Mouse (Mus musculus) small intestine, adult 2 months (tissue): ENCODE data around the gene Disp2. TPM values are rescaled to one million over a fixed set of nuclear protein-coding genes. Genes with fewer than 3 reads are reported as not detected.

Source experiments
- H3K27ac ChIP-seq: fragments of 200-500 bp; 2 replicates; pipeline ENCODE4 v1.5.1; 2012; ENCODE audit warnings: low read depth, low read length, control low read depth, inconsistent platforms; ENCODE audit not compliant: insufficient read depth
- H3K27me3 ChIP-seq: fragments of 200-500 bp; 2 replicates; pipeline ENCODE4 v1.6.1; 2012; ENCODE audit warnings: mild to moderate bottlenecking, moderate library complexity, low read length, inconsistent platforms; ENCODE audit not compliant: control insufficient read depth, insufficient read depth
- H3K36me3 ChIP-seq: fragments of 200-500 bp; 2 replicates; pipeline ENCODE4 v1.6.1; 2012; ENCODE audit warnings: mild to moderate bottlenecking, low read length, control low read depth, inconsistent platforms; ENCODE audit not compliant: control insufficient read depth, insufficient read depth
- H3K4me1 ChIP-seq: fragments of 200-500 bp; 2 replicates; pipeline ENCODE4 v1.6.1; 2012; ENCODE audit warnings: low read length, inconsistent platforms, mixed read lengths; ENCODE audit not compliant: control insufficient read depth, insufficient read depth, insufficient read length
- H3K4me3 ChIP-seq: fragments of 200-500 bp; 2 replicates; pipeline ENCODE4 v1.5.1; 2012; ENCODE audit warnings: low read depth, mild to moderate bottlenecking, control low read depth, inconsistent platforms, low read length, moderate library complexity
- CTCF ChIP-seq: fragments of 200-500 bp; IDR thresholded peaks from 2 replicates; pipeline ENCODE4 v1.5.1; 2012; ENCODE audit warnings: low read depth, mild to moderate bottlenecking, control low read depth, inconsistent platforms, low read length, moderate library complexity, mixed read lengths; ENCODE audit not compliant: insufficient replicate concordance, insufficient read length; ENCODE audit errors: extremely low read depth
- POLR2A ChIP-seq: fragments of 200-500 bp; IDR thresholded peaks from 2 replicates; pipeline ENCODE4 v1.6.1; 2012; ENCODE audit warnings: low read depth, mild to moderate bottlenecking, control low read depth, inconsistent platforms, low read length, moderate library complexity
- WGBS: fragments of 180-500 bp; shearing (Covaris S2); methylation state at CpG from one replicate; pipeline ENCODE4 v1.1.7; 2018; 5-methylcytosine and 5-hydroxymethylcytosine counted together
- polyA plus RNA-seq: library from polyadenylated mRNA; depleted of rRNA; stranded (reverse); fragments of >200 nt; gene quantifications from 2 replicates; pipeline ENCODE4 v1.2.3, GENCODE M21; 2012

Disp2 gene
- polyA plus RNA-seq, 1 experiment, result 3.5 TPM

- TF ChIP-seq POLR2A (no peak), CTCF (peak; percentile 50; the same call in 1 of the 2 replicates)
- H3K27me3 ChIP-seq, result no peaks in the 10 kb centered on the region
- no peaks in the 10 kb centered on the region for H3K4me1 ChIP-seq
- H3K27ac ChIP-seq, result no peak overlapping the region
- H3K36me3 ChIP-seq, result no peaks in the 10 kb centered on the region
- 30% methylated on average over 8 of the region's 8 CpGs for WGBS
- H3K4me3 ChIP-seq, result no peak overlapping the region
These were observed 36.1 kb upstream of the Disp2 start for GRCm38 (mm10) chr2:118743261-118743943.

- 37% methylated on average over 7 of the region's 7 CpGs for WGBS
- no peak overlapping the region for H3K27ac ChIP-seq
- H3K36me3 ChIP-seq, result no peaks in the 10 kb centered on the region
- H3K27me3 ChIP-seq, result no peaks in the 10 kb centered on the region
- H3K4me1 ChIP-seq, result no peaks in the 10 kb centered on the region
- TF ChIP-seq CTCF (no peak), POLR2A (no peak)
- no peak overlapping the region for H3K4me3 ChIP-seq
These were observed 34.9 kb upstream of the Disp2 start for GRCm38 (mm10) chr2:118744621-118745020.

DNA sequence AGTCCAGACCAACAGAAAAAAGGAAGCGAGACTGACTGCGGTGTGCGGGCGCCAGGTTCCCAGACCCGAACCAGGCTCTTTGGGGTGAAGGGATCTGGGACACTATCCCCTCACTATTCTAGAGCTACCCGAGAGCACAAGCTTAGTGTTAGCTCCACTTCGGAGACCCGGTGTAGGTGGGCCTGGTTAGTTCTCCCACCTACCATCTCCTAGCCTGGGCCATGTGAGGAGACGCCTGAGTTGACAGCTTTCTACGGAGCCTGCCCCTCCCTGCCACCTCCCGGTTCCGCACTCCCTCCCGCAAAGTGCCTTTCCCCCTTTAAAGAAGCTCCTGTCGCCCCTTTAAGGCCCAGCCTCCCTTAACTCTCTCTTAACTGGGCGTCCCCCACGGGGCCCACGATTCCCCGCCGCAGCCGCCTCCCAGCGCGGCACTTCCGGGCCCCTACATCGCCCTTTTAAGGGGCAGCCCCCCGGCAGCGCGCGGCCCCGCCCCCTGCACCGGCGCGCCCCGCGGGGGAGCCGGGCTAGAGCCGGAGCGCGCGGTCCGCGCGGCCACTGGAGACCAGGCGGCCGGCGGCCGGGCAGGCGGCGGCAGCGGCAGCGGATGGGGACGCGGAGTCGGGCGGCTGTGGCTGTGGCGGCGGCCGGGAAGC lies 34.2 kb upstream of the Disp2 start, which contains the start of gene Inafm2:
Gene Inafm2 (plus strand): TSS at position 527 of the 653 bp plus-strand sequence.
- TF ChIP-seq POLR2A, result peak; percentile 75
- TF ChIP-seq CTCF, result no peak
- H3K4me3 ChIP-seq, result peak within 1 kb of the TSS; percentile 72
- H3K4me1 ChIP-seq, result no peaks in the 10 kb centered on the region
- H3K27me3 ChIP-seq, result no peaks in the 10 kb centered on the region
- H3K27ac ChIP-seq, result peak within 1 kb of the TSS; percentile 2; the same call in 1 of the 2 replicates
- H3K36me3 ChIP-seq, result no peaks in the 10 kb centered on the region
- 4% methylated on average over 57 of the region's 57 CpGs for WGBS

DNA sequence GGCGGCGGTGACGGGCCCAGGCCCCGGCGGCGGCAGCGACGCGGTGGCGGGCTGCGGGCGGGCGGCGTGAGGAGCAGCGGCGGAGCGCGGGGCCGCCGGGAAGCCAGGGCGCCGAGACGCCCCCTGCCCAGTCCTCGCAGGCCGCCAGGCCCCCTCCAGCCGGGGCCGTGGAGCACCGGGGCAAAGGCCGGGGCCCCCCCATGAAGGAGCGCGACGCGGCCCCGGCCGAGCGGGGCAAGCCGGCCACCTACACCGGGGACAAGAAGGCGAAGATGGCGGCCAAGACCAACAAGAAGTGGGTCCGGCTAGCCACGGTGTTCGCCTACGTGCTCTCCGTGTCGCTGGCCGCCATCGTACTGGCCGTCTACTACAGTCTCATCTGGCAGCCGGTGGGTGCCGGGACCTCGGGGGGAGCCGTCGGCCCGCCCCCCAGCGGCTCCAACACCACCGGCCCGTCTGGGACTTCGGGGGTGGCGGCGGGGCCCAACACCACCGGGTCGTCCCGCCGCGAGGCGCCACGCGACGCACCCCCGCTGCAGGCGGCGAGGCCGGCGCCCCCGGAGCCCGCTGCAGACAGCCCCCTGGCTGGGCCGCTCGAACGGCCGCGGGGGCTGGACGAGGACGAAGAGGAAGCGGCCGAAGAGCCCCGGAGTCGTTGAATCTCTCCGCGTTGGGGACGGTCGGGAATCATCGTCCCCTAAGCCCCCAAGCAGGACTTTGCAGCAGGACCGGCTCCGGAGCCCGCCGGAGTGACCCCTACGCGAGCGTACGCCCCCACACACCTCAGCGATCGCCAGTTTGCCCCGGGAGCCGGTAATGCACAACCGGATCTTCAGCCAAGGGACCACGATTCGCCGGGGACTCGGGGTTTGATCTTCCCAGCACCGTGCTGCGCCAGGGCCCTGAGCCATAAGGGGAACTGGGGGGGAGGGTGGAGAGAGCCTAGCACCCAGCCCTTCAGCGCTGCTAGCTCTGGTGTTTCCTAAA lies 33.3 kb upstream of the Disp2 start:
- Histone ChIP-seq H3K4me3 (peak overlapping the region; percentile 72), H3K27me3 (no peaks in the 10 kb centered on the region), H3K4me1 (no peaks in the 10 kb centered on the region), H3K27ac (peak overlapping the region; percentile 2; the same call in 1 of the 2 replicates), H3K36me3 (0 out of 2 replicates have a peak, but pooled peaks cover 3% of the 10 kb centered on the region)
- TF ChIP-seq POLR2A, result no peak
- WGBS, result under 1% methylated on average over 113 of the region's 113 CpGs

DNA sequence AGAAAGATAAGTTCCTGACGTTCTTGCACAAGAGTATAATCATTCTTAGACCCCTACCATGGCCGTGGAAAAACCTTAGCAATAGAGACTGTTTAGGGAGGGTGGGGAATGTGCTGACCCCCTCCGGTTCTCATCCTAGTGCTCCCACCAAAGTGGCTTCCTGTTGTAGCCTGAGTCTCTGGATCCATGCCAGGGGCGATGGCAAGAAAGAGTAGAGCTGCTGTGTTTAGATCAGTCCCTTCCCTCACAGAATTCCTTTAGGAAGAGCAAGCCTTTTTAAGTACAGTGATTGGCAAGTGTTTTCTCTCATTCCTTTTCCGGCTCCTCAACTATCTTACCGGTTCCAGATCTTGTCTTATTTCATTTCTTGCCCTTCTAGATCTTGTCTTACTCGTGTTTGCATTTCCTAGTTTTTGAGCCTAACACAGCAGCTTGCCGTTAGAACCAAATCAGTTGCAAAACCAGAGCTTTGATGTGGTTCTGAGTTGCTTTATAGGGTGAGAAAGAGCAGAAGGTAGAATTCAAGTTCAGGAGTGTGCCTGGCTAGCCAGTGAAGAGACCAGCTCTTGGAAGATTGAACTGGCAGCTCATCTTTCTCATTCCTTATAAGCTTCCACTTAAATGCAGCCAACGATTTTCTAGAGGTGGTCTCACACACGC lies 32.1 kb upstream of the Disp2 start:
- Histone ChIP-seq H3K27ac (no peak overlapping the region; the same call in none of the 2 replicates), H3K4me3 (peak overlapping the region; percentile 21; the same call in 1 of the 2 replicates), H3K27me3 (no peaks in the 10 kb centered on the region), H3K36me3 (peaks cover 3% of the 10 kb centered on the region; the same call in 1 of the 2 replicates), H3K4me1 (no peaks in the 10 kb centered on the region)
- TF ChIP-seq CTCF (no peak), POLR2A (no peak)
- WGBS, result 28% methylated on average over 10 of the region's 10 CpGs

- Histone ChIP-seq H3K27ac (no peak overlapping the region), H3K27me3 (no peaks in the 10 kb centered on the region), H3K4me3 (no peak overlapping the region), H3K4me1 (no peaks in the 10 kb centered on the region), H3K36me3 (peaks cover 3% of the 10 kb centered on the region; the same call in 1 of the 2 replicates)
- TF ChIP-seq POLR2A, result no peak
- TF ChIP-seq CTCF, result no peak
- 79% methylated on average over 10 of the region's 10 CpGs for WGBS
These were observed 30.1 kb upstream of the Disp2 start for GRCm38 (mm10) chr2:118749341-118749884.

- H3K4me3 ChIP-seq, result no peak overlapping the region
- no peaks in the 10 kb centered on the region for H3K4me1 ChIP-seq
- no peak overlapping the region for H3K27ac ChIP-seq
- H3K27me3 ChIP-seq, result no peaks in the 10 kb centered on the region
- TF ChIP-seq CTCF (no peak), POLR2A (no peak)
- 81% methylated on average over 8 of the region's 8 CpGs for whole genome bisulfite sequencing
- peaks cover 3% of the 10 kb centered on the region; the same call in 1 of the 2 replicates for H3K36me3 ChIP-seq
These were observed 29.0 kb upstream of the Disp2 start for GRCm38 (mm10) chr2:118750476-118750875.
